Mouse (Mus musculus): ENCODE data around the gene Tpd52l2. TPM values are rescaled to one million over a fixed set of nuclear protein-coding genes. Genes with fewer than 3 reads are reported as not detected.
A peak's percentile ranks its signal among the peaks of the same experiment; 100 is the strongest.
"Not testable (repeated sequence)": the region's sequence is repeated elsewhere in the genome, so short reads cannot be mapped to it uniquely, and the experiment has no call there.

Tpd52l2 gene
- total and polyA plus RNA-seq, 3 experiments = 45.3 to 89.2 (median 56.4) TPM

GRCm38 (mm10) chr2:181494266-181494945 lies 2.5 kb upstream of the Tpd52l2 start:
- TF ChIP-seq TAL1 (conservative IDR thresholded peaks at IDR 0.05; ENCODE audit: low read depth, low read length) (no peak), GATA1 (IDR thresholded peaks at IDR 0.05; ENCODE audit: borderline replicate concordance, low read length) (no peak), POLR2AphosphoS5 (IDR thresholded peaks at IDR 0.05; ENCODE audit: insufficient replicate concordance, low read depth, low read length) (no peak), CTCF (IDR thresholded peaks at IDR 0.05; ENCODE audit: low read depth, low read length) (no peak), GATA2 (IDR thresholded peaks at IDR 0.05; ENCODE audit: borderline replicate concordance, low read depth, low read length) (no peak)
- Histone ChIP-seq H3K27me3 (ENCODE audit: insufficient read depth, low read length) (peaks cover 11% of the 10 kb centered on the region), H3K9me3 (replicated peaks) (no peaks in the 10 kb centered on the region), H3K36me3 (replicated peaks) (peaks cover 11% of the 10 kb centered on the region), H3K4me3 (ENCODE audit: low read depth, low read length) (no peak overlapping the region), H3K4me1 (ENCODE audit: insufficient read depth, low read depth, low read length) (peaks cover 39% of the 10 kb centered on the region)
- DNase-seq (ENCODE audit: low spot score) (no peak), ATAC-seq (ENCODE audit: extremely low read depth, insufficient number of reproducible peaks, low FRiP score, poor library complexity, severe bottlenecking) (no peak)

GRCm38 (mm10) chr2:181495845-181496244 lies 1.1 kb upstream of the Tpd52l2 start:
- not testable (repeated sequence) for H3K4me3 ChIP-seq (ENCODE audit: low read depth, low read length); H3K9me3 ChIP-seq (replicated peaks); ATAC-seq (ENCODE audit: extremely low read depth, insufficient number of reproducible peaks, low FRiP score, poor library complexity, severe bottlenecking)
- Histone ChIP-seq H3K4me1 (ENCODE audit: insufficient read depth, low read depth, low read length) (peaks cover 46% of the 10 kb centered on the region), H3K27me3 (ENCODE audit: insufficient read depth, low read length) (peaks cover 11% of the 10 kb centered on the region), H3K36me3 (replicated peaks) (peaks cover 26% of the 10 kb centered on the region)
- DNase-seq (ENCODE audit: low spot score) = peak; percentile 19

DNA sequence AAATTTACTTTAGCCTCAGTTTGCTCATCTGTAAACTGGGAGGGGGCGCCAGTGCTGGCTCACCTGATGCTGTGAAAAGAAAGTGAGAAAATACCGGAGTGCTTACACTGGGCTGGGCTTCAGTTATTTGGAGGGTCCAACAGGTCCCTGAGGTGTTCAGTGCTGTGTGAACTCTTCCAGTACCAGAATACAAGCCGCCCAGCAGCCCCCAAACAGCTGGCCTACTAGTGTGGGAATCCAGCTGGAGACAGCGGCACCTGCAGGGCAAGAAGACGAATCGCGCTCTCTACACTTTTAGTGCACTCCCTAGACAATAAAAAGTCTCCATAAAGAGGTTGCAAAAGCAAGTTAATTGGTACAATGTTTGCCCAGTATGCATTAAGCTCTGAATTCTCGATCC lies 661 bp upstream of the Tpd52l2 start:
- H3K27me3 ChIP-seq (ENCODE audit: insufficient read depth, low read length) = peaks cover 11% of the 10 kb centered on the region
- DNase-seq (ENCODE audit: low spot score) = peak; percentile 73
- 0 out of 2 replicates have a peak, but pooled peaks have one; percentile 16 for ATAC-seq (ENCODE audit: extremely low read depth, insufficient number of reproducible peaks, low FRiP score, poor library complexity, severe bottlenecking)
- no peaks in the 10 kb centered on the region for H3K9me3 ChIP-seq (replicated peaks)
- TF ChIP-seq CTCF (IDR thresholded peaks at IDR 0.05; ENCODE audit: low read depth, low read length) (peak; percentile 69), GATA2 (IDR thresholded peaks at IDR 0.05; ENCODE audit: borderline replicate concordance, low read depth, low read length) (no peak)
- H3K36me3 ChIP-seq (replicated peaks) = peaks cover 30% of the 10 kb centered on the region
- peak overlapping the region; percentile 97 for H3K4me3 ChIP-seq (ENCODE audit: low read depth, low read length)
- H3K4me1 ChIP-seq (ENCODE audit: insufficient read depth, low read depth, low read length) = peaks cover 46% of the 10 kb centered on the region

GRCm38 (mm10) chr2:181497548-181497875 lies 570 bp downstream of the Tpd52l2 start:
- peak overlapping the region; percentile 97 for H3K4me3 ChIP-seq (ENCODE audit: low read depth, low read length)
- H3K9me3 ChIP-seq (replicated peaks) = no peaks in the 10 kb centered on the region
- peaks cover 42% of the 10 kb centered on the region for H3K36me3 ChIP-seq (replicated peaks)
- peak; percentile 75 for DNase-seq (ENCODE audit: low spot score)
- H3K4me1 ChIP-seq (ENCODE audit: insufficient read depth, low read depth, low read length) = peaks cover 35% of the 10 kb centered on the region
- peaks cover 11% of the 10 kb centered on the region; the same call in 1 of the 2 replicates for H3K27me3 ChIP-seq (ENCODE audit: insufficient read depth, low read length)
- ATAC-seq (ENCODE audit: extremely low read depth, insufficient number of reproducible peaks, low FRiP score, poor library complexity, severe bottlenecking) = peak; percentile 46; the same call in 1 of the 2 replicates
- TF ChIP-seq CTCF (IDR thresholded peaks at IDR 0.05; ENCODE audit: low read depth, low read length) = no peak
- no peak for TF ChIP-seq TAL1 (conservative IDR thresholded peaks at IDR 0.05; ENCODE audit: low read depth, low read length)
- no peak for TF ChIP-seq GATA1 (IDR thresholded peaks at IDR 0.05; ENCODE audit: borderline replicate concordance, low read length)
- TF ChIP-seq POLR2AphosphoS5 (IDR thresholded peaks at IDR 0.05; ENCODE audit: insufficient replicate concordance, low read depth, low read length) = no peak
- no peak for TF ChIP-seq GATA2 (IDR thresholded peaks at IDR 0.05; ENCODE audit: borderline replicate concordance, low read depth, low read length)

DNA sequence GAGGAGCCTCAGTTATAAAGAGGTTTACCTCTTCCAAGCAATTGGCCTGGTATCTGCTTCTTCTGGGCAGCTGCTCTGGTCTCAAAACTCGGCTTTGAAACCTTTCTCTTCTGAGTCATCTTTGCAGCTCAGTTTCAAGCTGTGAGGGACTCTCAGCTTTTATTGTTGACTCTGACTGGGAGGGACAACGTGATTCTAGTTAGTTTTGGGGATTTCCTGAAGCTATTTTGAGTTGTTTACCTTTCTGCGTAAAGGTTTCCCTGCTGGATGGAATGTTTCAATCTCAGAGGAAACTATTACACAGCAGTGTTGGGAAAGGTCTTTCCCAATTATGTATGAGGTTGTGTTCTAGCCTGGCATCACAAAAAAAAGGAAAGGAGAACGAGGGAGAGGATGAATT lies 1.7 kb downstream of the Tpd52l2 start:
- ATAC-seq (ENCODE audit: extremely low read depth, insufficient number of reproducible peaks, low FRiP score, poor library complexity, severe bottlenecking) = no peak
- DNase-seq (ENCODE audit: low spot score) = no peak
- Histone ChIP-seq H3K4me1 (ENCODE audit: insufficient read depth, low read depth, low read length) (peaks cover 29% of the 10 kb centered on the region), H3K9me3 (replicated peaks) (no peaks in the 10 kb centered on the region), H3K4me3 (ENCODE audit: low read depth, low read length) (no peak overlapping the region), H3K27me3 (ENCODE audit: insufficient read depth, low read length) (peaks cover 4% of the 10 kb centered on the region; the same call in 1 of the 2 replicates), H3K36me3 (replicated peaks) (peaks cover 54% of the 10 kb centered on the region)
- TF ChIP-seq GATA2 (IDR thresholded peaks at IDR 0.05; ENCODE audit: borderline replicate concordance, low read depth, low read length) = no peak

DNA sequence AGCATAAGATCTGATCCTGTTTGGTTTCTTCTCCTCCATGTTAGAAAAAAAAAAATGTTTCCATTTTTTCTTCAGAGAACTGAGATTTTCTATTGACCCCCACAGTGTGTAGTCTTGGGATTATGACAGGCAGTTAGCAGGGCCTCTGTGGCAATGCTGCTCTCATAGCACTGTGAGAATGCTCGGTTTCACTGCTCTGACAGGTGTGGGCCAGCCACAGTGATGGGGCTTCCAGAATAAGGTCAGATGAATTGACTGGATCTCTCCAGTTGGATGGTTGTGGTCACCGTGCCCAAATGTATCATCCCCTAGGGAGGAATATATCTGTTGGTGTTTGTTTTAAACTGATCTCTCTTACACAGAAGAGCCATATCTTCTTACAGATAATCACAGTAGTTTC lies 12.2 kb downstream of the Tpd52l2 start:
- Histone ChIP-seq H3K27me3 (ENCODE audit: insufficient read depth, low read length) (no peaks in the 10 kb centered on the region), H3K4me1 (ENCODE audit: insufficient read depth, low read depth, low read length) (no peaks in the 10 kb centered on the region), H3K9me3 (replicated peaks) (no peaks in the 10 kb centered on the region), H3K36me3 (replicated peaks) (peaks cover 99% of the 10 kb centered on the region), H3K4me3 (ENCODE audit: low read depth, low read length) (no peak overlapping the region)
- DNase-seq (ENCODE audit: low spot score) (no peak), ATAC-seq (ENCODE audit: extremely low read depth, insufficient number of reproducible peaks, low FRiP score, poor library complexity, severe bottlenecking) (no peak)
- no peak for TF ChIP-seq CTCF (IDR thresholded peaks at IDR 0.05; ENCODE audit: low read depth, low read length)
- no peak for TF ChIP-seq GATA1 (IDR thresholded peaks at IDR 0.05; ENCODE audit: borderline replicate concordance, low read length)
- no peak for TF ChIP-seq POLR2AphosphoS5 (IDR thresholded peaks at IDR 0.05; ENCODE audit: insufficient replicate concordance, low read depth, low read length)
- TF ChIP-seq TAL1 (conservative IDR thresholded peaks at IDR 0.05; ENCODE audit: low read depth, low read length) = no peak
- no peak for TF ChIP-seq GATA2 (IDR thresholded peaks at IDR 0.05; ENCODE audit: borderline replicate concordance, low read depth, low read length)

GRCm38 (mm10) chr2:181511231-181511630 lies 14.3 kb downstream of the Tpd52l2 start:
- Histone ChIP-seq H3K36me3 (replicated peaks) (peaks cover 99% of the 10 kb centered on the region), H3K27me3 (ENCODE audit: insufficient read depth, low read length) (no peaks in the 10 kb centered on the region), H3K4me1 (ENCODE audit: insufficient read depth, low read depth, low read length) (no peaks in the 10 kb centered on the region), H3K9me3 (replicated peaks) (no peaks in the 10 kb centered on the region), H3K4me3 (ENCODE audit: low read depth, low read length) (no peak overlapping the region)
- DNase-seq (ENCODE audit: low spot score) (no peak), ATAC-seq (ENCODE audit: extremely low read depth, insufficient number of reproducible peaks, low FRiP score, poor library complexity, severe bottlenecking) (no peak)
- TF ChIP-seq CTCF (IDR thresholded peaks at IDR 0.05; ENCODE audit: low read depth, low read length) (no peak), TAL1 (conservative IDR thresholded peaks at IDR 0.05; ENCODE audit: low read depth, low read length) (no peak), GATA2 (IDR thresholded peaks at IDR 0.05; ENCODE audit: borderline replicate concordance, low read depth, low read length) (no peak), GATA1 (IDR thresholded peaks at IDR 0.05; ENCODE audit: borderline replicate concordance, low read length) (no peak), POLR2AphosphoS5 (IDR thresholded peaks at IDR 0.05; ENCODE audit: insufficient replicate concordance, low read depth, low read length) (no peak)

All from G1E (cell line).